Mouse (Mus musculus) small intestine, adult 2 months (tissue): Measurements from ENCODE around the gene Tprgl.

Source experiments
- CTCF ChIP-seq: fragments of 200-500 bp; IDR thresholded peaks from 2 replicates; pipeline ENCODE4 v1.5.1; 2012; ENCODE audit warnings: low read depth, mild to moderate bottlenecking, control low read depth, inconsistent platforms, low read length, moderate library complexity, mixed read lengths; ENCODE audit not compliant: insufficient replicate concordance, insufficient read length; ENCODE audit errors: extremely low read depth
- POLR2A ChIP-seq: fragments of 200-500 bp; IDR thresholded peaks from 2 replicates; pipeline ENCODE4 v1.6.1; 2012; ENCODE audit warnings: low read depth, mild to moderate bottlenecking, control low read depth, inconsistent platforms, low read length, moderate library complexity

- TF ChIP-seq CTCF: no peak
- TF ChIP-seq POLR2A: no peak
Observed at GRCm38 (mm10) chr4:154146342-154146741, 14.1 kb downstream of the Tprgl start.
